Mouse (Mus musculus) embryonic facial prominence, embryonic 11.5 days (tissue): ENCODE measurements at regions not wholly inside any gene's neighbourhood (a gene's known extent, or its start where the extent isn't known, plus 50 kb on each side); places are given as distances from the start of the nearest gene placed in this dataset.

Experiments
- ATAC-seq: fragments of 200-750 bp; cut with Nextera tagmentation; replicated peaks from 2 replicates; pipeline ENCODE4 v1.8.0; 2017; ENCODE audit warnings: low read depth; ENCODE audit not compliant: insufficient number of reproducible peaks, low FRiP score, low TSS enrichment
- DNase-seq: peaks from one replicate; pipeline ENCODE4 v3.0.0-alpha.2; 2015; ENCODE audit warnings: low spot score
- H3K27ac ChIP-seq: fragments of 300-500 bp; sonication (generic); replicated peaks from 2 replicates; pipeline ENCODE4 v1.5.1; 2014; ENCODE audit warnings: mild to moderate bottlenecking, low read depth, low read length, control low read depth
- H3K27me3 ChIP-seq: fragments of 300-500 bp; sonication (generic); 2 replicates; pipeline ENCODE4 v1.6.1; 2014; ENCODE audit warnings: mild to moderate bottlenecking, low read length, moderate library complexity, mixed read lengths; ENCODE audit not compliant: control insufficient read depth, insufficient read depth
- H3K36me3 ChIP-seq: fragments of 300-500 bp; sonication (generic); replicated peaks from 2 replicates; pipeline ENCODE4 v1.6.1; 2014; ENCODE audit warnings: low read depth, mild to moderate bottlenecking, low read length, moderate library complexity, mixed read lengths; ENCODE audit not compliant: control insufficient read depth, insufficient read depth
- H3K4me1 ChIP-seq: fragments of 300-500 bp; sonication (generic); 2 replicates; pipeline ENCODE4 v1.6.1; 2014; ENCODE audit warnings: low read length, mixed read lengths; ENCODE audit not compliant: control insufficient read depth, insufficient read depth
- H3K4me2 ChIP-seq: fragments of 300-500 bp; sonication (generic); 2 replicates; pipeline ENCODE4 v1.6.1; 2014; ENCODE audit warnings: low read depth, mild to moderate bottlenecking, control low read depth, low read length, moderate library complexity
- H3K4me3 ChIP-seq: fragments of 300-500 bp; sonication (generic); 2 replicates; pipeline ENCODE4 v1.5.1; 2014; ENCODE audit warnings: low read depth, low read length, control low read depth
- H3K9ac ChIP-seq: fragments of 300-500 bp; sonication (generic); replicated peaks from 2 replicates; pipeline ENCODE4 v1.6.1; 2014; ENCODE audit warnings: mild to moderate bottlenecking, control low read depth, low read length
- H3K9me3 ChIP-seq: fragments of 300-500 bp; sonication (generic); replicated peaks from 2 replicates; pipeline ENCODE4 v1.6.1; 2016; ENCODE audit warnings: mild to moderate bottlenecking, low read length, inconsistent platforms, mixed read lengths; ENCODE audit not compliant: control insufficient read depth
- WGBS: fragments of 180-500 bp; shearing (Covaris S2); extraction: QIAGEN DNeasy Blood & Tissue Kit; methylation state at CpG from one replicate; pipeline ENCODE4 v1.1.7; 2014; 5-methylcytosine and 5-hydroxymethylcytosine counted together

DNA sequence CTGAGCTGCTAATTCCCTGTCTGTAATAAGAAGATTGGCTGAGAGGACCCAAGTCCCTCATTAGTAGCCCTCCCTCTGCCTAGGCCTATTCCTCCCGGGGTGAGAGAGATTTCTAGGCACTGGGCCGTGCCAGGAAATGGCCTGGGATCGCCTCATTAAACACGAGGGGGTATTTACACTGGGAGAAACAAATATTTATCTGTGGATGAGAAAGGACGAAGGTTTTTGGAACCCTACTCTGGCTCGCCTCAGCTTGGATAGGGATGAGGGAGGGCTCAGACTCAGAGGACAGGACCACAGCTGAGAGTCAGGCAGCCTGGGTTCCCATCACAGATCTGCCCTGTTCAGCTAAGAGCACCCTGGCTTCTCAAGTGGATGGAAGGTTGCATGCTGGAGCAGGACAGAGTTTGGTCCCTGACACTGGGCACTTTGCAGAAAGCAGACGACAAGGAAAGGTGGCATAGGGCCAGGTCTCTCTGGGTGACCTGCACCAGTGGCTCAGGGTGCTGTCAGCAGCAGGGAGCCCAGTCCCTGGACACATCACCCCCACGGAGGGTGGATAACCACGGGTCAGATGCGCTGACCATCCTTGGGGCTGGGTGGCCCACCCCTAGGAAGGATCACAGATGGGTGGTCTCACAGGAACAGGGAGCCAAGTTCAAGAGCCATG, 94.0 kb upstream of the Wnt4 start:
- Histone ChIP-seq H3K4me2 (no peak overlapping the region), H3K36me3 (no peaks in the 10 kb centered on the region), H3K27ac (no peak overlapping the region), H3K27me3 (no peaks in the 10 kb centered on the region), H3K4me1 (no peaks in the 10 kb centered on the region), H3K9ac (no peak overlapping the region), H3K4me3 (no peak overlapping the region), H3K9me3 (no peaks in the 10 kb centered on the region)
- DNase-seq: no peak
- no peak for ATAC-seq
- 59% methylated on average over 10 of the region's 10 CpGs for WGBS

GRCm38 (mm10) chr4:137182547-137182946, 94.7 kb upstream of the Wnt4 start:
- DNase-seq: no peak
- no peak for ATAC-seq
- no peaks in the 10 kb centered on the region for H3K27me3 ChIP-seq
- no peak overlapping the region for H3K4me3 ChIP-seq
- 79% methylated on average over 14 of the region's 14 CpGs for WGBS
- no peaks in the 10 kb centered on the region for H3K36me3 ChIP-seq
- H3K27ac ChIP-seq: no peak overlapping the region
- no peaks in the 10 kb centered on the region for H3K4me1 ChIP-seq
- no peak overlapping the region for H3K4me2 ChIP-seq
- no peak overlapping the region for H3K9ac ChIP-seq
- no peaks in the 10 kb centered on the region for H3K9me3 ChIP-seq

GRCm38 (mm10) chr4:137181252-137181651, 96.0 kb upstream of the Wnt4 start:
- Histone ChIP-seq H3K9me3 (no peaks in the 10 kb centered on the region), H3K4me2 (no peak overlapping the region), H3K4me3 (no peak overlapping the region), H3K9ac (no peak overlapping the region), H3K4me1 (no peaks in the 10 kb centered on the region), H3K36me3 (no peaks in the 10 kb centered on the region), H3K27me3 (no peaks in the 10 kb centered on the region), H3K27ac (no peak overlapping the region)
- WGBS: 56% methylated on average over 8 of the region's 8 CpGs
- DNase-seq: no peak
- no peak for ATAC-seq

GRCm38 (mm10) chr4:137180083-137180482, 97.2 kb upstream of the Wnt4 start:
- no peak overlapping the region for H3K4me2 ChIP-seq
- H3K4me1 ChIP-seq: no peaks in the 10 kb centered on the region
- H3K9ac ChIP-seq: no peak overlapping the region
- no peak overlapping the region for H3K27ac ChIP-seq
- DNase-seq: no peak
- 62% methylated on average over 2 of the region's 2 CpGs for WGBS
- H3K27me3 ChIP-seq: no peaks in the 10 kb centered on the region
- no peak for ATAC-seq
- H3K36me3 ChIP-seq: no peaks in the 10 kb centered on the region
- no peaks in the 10 kb centered on the region for H3K9me3 ChIP-seq
- no peak overlapping the region for H3K4me3 ChIP-seq

DNA sequence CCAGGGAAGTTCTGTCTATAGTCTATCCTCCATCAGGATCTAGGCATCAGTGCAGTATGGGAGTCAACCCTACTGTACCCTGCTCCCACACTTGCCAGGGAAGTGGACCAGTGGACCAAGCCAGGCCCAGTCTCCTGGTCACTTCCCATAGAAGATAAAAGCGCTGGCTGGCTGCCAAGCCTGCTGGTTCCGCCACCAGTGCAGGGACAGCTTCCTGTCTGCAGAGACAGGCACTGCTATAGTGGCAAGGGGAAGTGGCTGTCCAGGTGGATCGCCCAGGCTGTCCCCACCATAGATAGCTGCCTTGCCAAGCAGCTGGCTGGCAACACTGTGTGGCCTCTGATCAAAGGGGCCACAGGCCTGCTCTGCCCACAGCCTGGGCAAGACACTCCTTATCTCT, 98.5 kb upstream of the Wnt4 start:
- H3K36me3 ChIP-seq: no peaks in the 10 kb centered on the region
- WGBS: 69% methylated on average over 3 of the region's 3 CpGs
- no peak overlapping the region for H3K9ac ChIP-seq
- no peaks in the 10 kb centered on the region for H3K4me1 ChIP-seq
- H3K9me3 ChIP-seq: no peaks in the 10 kb centered on the region
- H3K4me3 ChIP-seq: no peak overlapping the region
- no peak for DNase-seq
- H3K4me2 ChIP-seq: no peak overlapping the region
- H3K27me3 ChIP-seq: no peaks in the 10 kb centered on the region
- ATAC-seq: no peak
- H3K27ac ChIP-seq: no peak overlapping the region

- Histone ChIP-seq H3K4me2 (peak overlapping the region; percentile 31), H3K27ac (no peak overlapping the region), H3K9ac (no peak overlapping the region), H3K36me3 (no peaks in the 10 kb centered on the region), H3K4me3 (no peak overlapping the region; the same call in 1 of the 2 replicates), H3K9me3 (no peaks in the 10 kb centered on the region), H3K4me1 (no peaks in the 10 kb centered on the region), H3K27me3 (0 out of 2 replicates have a peak, but pooled peaks cover 2% of the 10 kb centered on the region)
- 0 out of 2 replicates have a peak, but pooled peaks have one; percentile 49 for ATAC-seq
- WGBS: 35% methylated on average over 9 of the region's 9 CpGs
- peak; percentile 56 for DNase-seq
Measured at GRCm38 (mm10) chr4:137164933-137165332, 112.4 kb upstream of the Wnt4 start.

DNA sequence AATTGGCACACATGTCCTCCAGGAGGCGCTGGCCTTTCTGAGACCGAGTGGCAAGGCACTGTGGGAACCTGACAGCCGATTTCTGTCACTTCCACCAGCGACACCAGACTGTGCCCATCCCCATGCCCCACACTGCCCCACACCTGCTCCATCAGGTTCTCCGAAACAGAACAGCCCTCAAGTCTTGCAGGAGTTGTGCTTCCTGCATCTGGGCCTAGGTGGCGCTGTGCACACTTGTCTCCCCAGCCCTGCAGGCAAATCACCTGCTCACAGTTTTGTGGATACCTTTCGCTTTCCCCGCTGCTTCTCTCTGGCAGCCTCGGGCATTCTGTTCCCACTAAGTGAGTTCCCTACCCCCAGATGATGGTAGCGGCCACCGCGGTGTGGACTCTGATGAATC, 112.9 kb upstream of the Wnt4 start:
- Histone ChIP-seq H3K4me1 (no peaks in the 10 kb centered on the region), H3K36me3 (no peaks in the 10 kb centered on the region), H3K9ac (no peak overlapping the region), H3K4me3 (no peak overlapping the region; the same call in 1 of the 2 replicates), H3K27ac (no peak overlapping the region), H3K9me3 (no peaks in the 10 kb centered on the region), H3K27me3 (0 out of 2 replicates have a peak, but pooled peaks cover 2% of the 10 kb centered on the region), H3K4me2 (peak overlapping the region; percentile 31)
- ATAC-seq (no peak), DNase-seq (peak; percentile 85)
- 5% methylated on average over 12 of the region's 12 CpGs for WGBS

- no peaks in the 10 kb centered on the region for H3K36me3 ChIP-seq
- H3K27ac ChIP-seq: no peak overlapping the region
- DNase-seq (no peak), ATAC-seq (no peak)
- 63% methylated on average over 12 of the region's 12 CpGs for WGBS
- H3K4me3 ChIP-seq: no peak overlapping the region
- H3K4me2 ChIP-seq: no peak overlapping the region
- H3K27me3 ChIP-seq: 0 out of 2 replicates have a peak, but pooled peaks cover 2% of the 10 kb centered on the region
- no peaks in the 10 kb centered on the region for H3K9me3 ChIP-seq
- no peak overlapping the region for H3K9ac ChIP-seq
- H3K4me1 ChIP-seq: no peaks in the 10 kb centered on the region
Measured at GRCm38 (mm10) chr4:137163962-137164361, 113.3 kb upstream of the Wnt4 start.
